Mouse (Mus musculus) neural tube, embryonic 15.5 days (tissue): ENCODE measurements around the gene Chst2. TPM values are rescaled to one million over a fixed set of nuclear protein-coding genes. Genes with fewer than 3 reads are reported as not detected.

ENCODE experiments used
- ATAC-seq: fragments of 200-750 bp; cut with Nextera tagmentation; 2 replicates; pipeline ENCODE4 v1.8.0; 2017; ENCODE audit warnings: mild to moderate bottlenecking, moderate TSS enrichment, moderate library complexity; ENCODE audit not compliant: low FRiP score
- H3K27ac ChIP-seq: fragments of 300-500 bp; sonication (generic); replicated peaks from 2 replicates; pipeline ENCODE4 v1.5.1; 2015; ENCODE audit warnings: mild to moderate bottlenecking, inconsistent platforms
- H3K27me3 ChIP-seq: fragments of 300-500 bp; sonication (generic); replicated peaks from 2 replicates; pipeline ENCODE4 v1.6.1; 2015; ENCODE audit warnings: inconsistent platforms
- H3K36me3 ChIP-seq: fragments of 300-500 bp; sonication (generic); 2 replicates; pipeline ENCODE4 v1.6.1; 2015; ENCODE audit warnings: inconsistent platforms
- H3K4me1 ChIP-seq: fragments of 300-500 bp; sonication (generic); 2 replicates; pipeline ENCODE4 v1.6.1; 2015; ENCODE audit warnings: inconsistent platforms
- H3K4me2 ChIP-seq: fragments of 300-500 bp; sonication (generic); 2 replicates; pipeline ENCODE4 v1.6.1; 2015; ENCODE audit warnings: inconsistent platforms, mild to moderate bottlenecking, moderate library complexity
- H3K4me3 ChIP-seq: fragments of 300-500 bp; sonication (generic); replicated peaks from 2 replicates; pipeline ENCODE4 v1.5.1; 2015; ENCODE audit warnings: mild to moderate bottlenecking, inconsistent platforms
- H3K9ac ChIP-seq: fragments of 300-500 bp; sonication (generic); replicated peaks from 2 replicates; pipeline ENCODE4 v1.6.1; 2015; ENCODE audit warnings: mild to moderate bottlenecking, inconsistent platforms
- H3K9me3 ChIP-seq: fragments of 300-500 bp; sonication (generic); replicated peaks from 2 replicates; pipeline ENCODE4 v1.6.1; 2016; ENCODE audit warnings: inconsistent platforms
- WGBS: fragments of 180-500 bp; shearing (Covaris S2); methylation state at CpG from one replicate; pipeline ENCODE4 v1.1.7; 2015; ENCODE audit warnings: mixed read lengths; 5-methylcytosine and 5-hydroxymethylcytosine counted together
- polyA plus RNA-seq: library from polyadenylated mRNA; unstranded; fragments of >200 nt; fragmentation: Nextera tagmentation; extraction: Ambion mirVana; gene quantifications from 2 replicates; pipeline ENCODE4 v1.2.1, GENCODE M21; 2015

The Chst2 gene
- 14.6 and 15.9 TPM in 2 replicates for polyA plus RNA-seq

- peak; percentile 92 for ATAC-seq
- H3K4me1 ChIP-seq: peaks cover 25% of the 10 kb centered on the region
- H3K9me3 ChIP-seq: no peaks in the 10 kb centered on the region
- peak within 1 kb of the TSS; percentile 85 for H3K27ac ChIP-seq
- no peaks in the 10 kb centered on the region for H3K36me3 ChIP-seq
- H3K27me3 ChIP-seq: no peaks in the 10 kb centered on the region; the same call in 1 of the 2 replicates
- WGBS: under 1% methylated on average over 93 of the region's 102 CpGs
- H3K4me3 ChIP-seq: peak within 1 kb of the TSS; percentile 77
- H3K4me2 ChIP-seq: peak within 1 kb of the TSS; percentile 88
- H3K9ac ChIP-seq: peak within 1 kb of the TSS; percentile 76
Measured at GRCm38 (mm10) chr9:95406571-95407561, at the start of gene Chst2. Gene Chst2 (minus strand): TSS chr9:95406722.

- H3K4me2 ChIP-seq: no peak overlapping the region
- H3K9me3 ChIP-seq: no peaks in the 10 kb centered on the region
- ATAC-seq: no peak
- no peaks in the 10 kb centered on the region for H3K36me3 ChIP-seq
- WGBS: 50% methylated on average over 3 of the region's 3 CpGs
- H3K27me3 ChIP-seq: no peaks in the 10 kb centered on the region
- no peak overlapping the region for H3K27ac ChIP-seq
- H3K9ac ChIP-seq: no peak overlapping the region
- no peak overlapping the region for H3K4me3 ChIP-seq
- no peaks in the 10 kb centered on the region for H3K4me1 ChIP-seq
Measured at GRCm38 (mm10) chr9:95451931-95452330, 45.4 kb upstream of the Chst2 start.

- Histone ChIP-seq H3K4me2 (no peak overlapping the region), H3K27me3 (no peaks in the 10 kb centered on the region), H3K27ac (no peak overlapping the region), H3K4me1 (no peaks in the 10 kb centered on the region), H3K9ac (no peak overlapping the region), H3K9me3 (no peaks in the 10 kb centered on the region), H3K36me3 (no peaks in the 10 kb centered on the region), H3K4me3 (no peak overlapping the region)
- WGBS: 96% methylated on average over 8 of the region's 8 CpGs
- ATAC-seq: no peak
Measured at GRCm38 (mm10) chr9:95450586-95450985, 44.1 kb upstream of the Chst2 start.

- no peaks in the 10 kb centered on the region for H3K9me3 ChIP-seq
- 14% methylated on average over 13 of the region's 13 CpGs for WGBS
- H3K9ac ChIP-seq: no peak overlapping the region; the same call in 1 of the 2 replicates
- peak overlapping the region; percentile 25 for H3K4me3 ChIP-seq
- no peaks in the 10 kb centered on the region for H3K27me3 ChIP-seq
- H3K4me1 ChIP-seq: peaks cover 19% of the 10 kb centered on the region
- peak; percentile 76 for ATAC-seq
- H3K27ac ChIP-seq: peak overlapping the region; percentile 70
- H3K36me3 ChIP-seq: no peaks in the 10 kb centered on the region
- peak overlapping the region; percentile 53 for H3K4me2 ChIP-seq
Measured at GRCm38 (mm10) chr9:95442321-95442731, 35.8 kb upstream of the Chst2 start.

GRCm38 (mm10) chr9:95437883-95438282 is 31.4 kb upstream of the Chst2 start:
- H3K9me3 ChIP-seq: no peaks in the 10 kb centered on the region
- H3K36me3 ChIP-seq: no peaks in the 10 kb centered on the region
- 83% methylated on average over 9 of the region's 9 CpGs for WGBS
- no peak overlapping the region for H3K27ac ChIP-seq
- no peak for ATAC-seq
- H3K4me2 ChIP-seq: no peak overlapping the region
- H3K27me3 ChIP-seq: no peaks in the 10 kb centered on the region
- H3K4me3 ChIP-seq: no peak overlapping the region
- H3K9ac ChIP-seq: no peak overlapping the region
- H3K4me1 ChIP-seq: peaks cover 16% of the 10 kb centered on the region

GRCm38 (mm10) chr9:95436294-95436613 is 29.7 kb upstream of the Chst2 start:
- 0 out of 2 replicates have a peak, but pooled peaks cover 3% of the 10 kb centered on the region for H3K4me1 ChIP-seq
- no peak for ATAC-seq
- no peak overlapping the region for H3K4me3 ChIP-seq
- no peak overlapping the region for H3K4me2 ChIP-seq
- no peak overlapping the region for H3K27ac ChIP-seq
- H3K36me3 ChIP-seq: no peaks in the 10 kb centered on the region
- H3K9ac ChIP-seq: no peak overlapping the region
- 85% methylated on average over 4 of the region's 4 CpGs for WGBS
- H3K9me3 ChIP-seq: no peaks in the 10 kb centered on the region
- H3K27me3 ChIP-seq: no peaks in the 10 kb centered on the region

- 0 out of 2 replicates have a peak, but pooled peaks cover 3% of the 10 kb centered on the region for H3K4me1 ChIP-seq
- no peaks in the 10 kb centered on the region for H3K27me3 ChIP-seq
Measured at GRCm38 (mm10) chr9:95435506-95436293, 29.2 kb upstream of the Chst2 start.

GRCm38 (mm10) chr9:95428277-95428676 is 21.8 kb upstream of the Chst2 start:
- 0 out of 2 replicates have a peak, but pooled peaks cover 4% of the 10 kb centered on the region for H3K9me3 ChIP-seq
- no peak overlapping the region for H3K4me2 ChIP-seq
- no peak overlapping the region for H3K4me3 ChIP-seq
- no peak overlapping the region for H3K9ac ChIP-seq
- no peaks in the 10 kb centered on the region for H3K36me3 ChIP-seq
- H3K27ac ChIP-seq: no peak overlapping the region
- 75% methylated on average over 4 of the region's 4 CpGs for WGBS
- peak; percentile 38; the same call in 1 of the 2 replicates for ATAC-seq
- no peaks in the 10 kb centered on the region for H3K27me3 ChIP-seq
- peaks cover 9% of the 10 kb centered on the region; the same call in 1 of the 2 replicates for H3K4me1 ChIP-seq

More at GRCm38 (mm10) chr9:95435506-95436293, 29.2 kb upstream of the Chst2 start:
- H3K9ac ChIP-seq: no peak overlapping the region
- 0 out of 2 replicates have a peak overlapping the region, but pooled peaks have one; percentile 1 for H3K27ac ChIP-seq
- H3K4me3 ChIP-seq: no peak overlapping the region
- no peaks in the 10 kb centered on the region for H3K36me3 ChIP-seq
- H3K4me2 ChIP-seq: no peak overlapping the region
- WGBS: 59% methylated on average over 20 of the region's 20 CpGs
- no peaks in the 10 kb centered on the region for H3K9me3 ChIP-seq
- ATAC-seq: 0 out of 2 replicates have a peak, but pooled peaks have one; percentile 56

- no peaks in the 10 kb centered on the region for H3K4me1 ChIP-seq
- no peaks in the 10 kb centered on the region for H3K9me3 ChIP-seq
- H3K9ac ChIP-seq: no peak overlapping the region
- no peak overlapping the region for H3K4me2 ChIP-seq
- ATAC-seq: no peak
- H3K36me3 ChIP-seq: no peaks in the 10 kb centered on the region
- H3K27ac ChIP-seq: no peak overlapping the region
- no peaks in the 10 kb centered on the region for H3K27me3 ChIP-seq
- H3K4me3 ChIP-seq: no peak overlapping the region
Measured at GRCm38 (mm10) chr9:95413911-95414310, 7.4 kb upstream of the Chst2 start.

GRCm38 (mm10) chr9:95412047-95412446 is 5.5 kb upstream of the Chst2 start:
- Histone ChIP-seq H3K36me3 (no peaks in the 10 kb centered on the region), H3K9me3 (no peaks in the 10 kb centered on the region), H3K27me3 (no peaks in the 10 kb centered on the region), H3K4me2 (no peak overlapping the region), H3K4me3 (no peak overlapping the region), H3K4me1 (peaks cover 7% of the 10 kb centered on the region), H3K27ac (no peak overlapping the region), H3K9ac (no peak overlapping the region)
- no peak for ATAC-seq
- WGBS: 86% methylated on average over 4 of the region's 4 CpGs

- H3K4me3 ChIP-seq: peak overlapping the region; percentile 77
- H3K4me1 ChIP-seq: peaks cover 24% of the 10 kb centered on the region
- 2% methylated on average over 24 of the region's 24 CpGs for WGBS
- H3K27ac ChIP-seq: peak overlapping the region; percentile 85
- ATAC-seq: peak; percentile 45
- peak overlapping the region; percentile 76 for H3K9ac ChIP-seq
- H3K27me3 ChIP-seq: no peaks in the 10 kb centered on the region; the same call in 1 of the 2 replicates
- no peaks in the 10 kb centered on the region for H3K36me3 ChIP-seq
- no peaks in the 10 kb centered on the region for H3K9me3 ChIP-seq
- H3K4me2 ChIP-seq: peak overlapping the region; percentile 88
Measured at GRCm38 (mm10) chr9:95407586-95408220, 1.2 kb upstream of the Chst2 start.
